Mouse (Mus musculus): ENCODE results near the gene Armc7. TPM values are rescaled to one million over a fixed set of nuclear protein-coding genes. Genes with fewer than 3 reads are reported as not detected.
A peak's percentile ranks its signal among the peaks of the same experiment; 100 is the strongest.

Armc7 gene
- total RNA-seq (2022), result 1 to 10 TPM; 1.0 to 1.8 (median 1.5) TPM

GRCm38 (mm10) chr11:115475025-115475757 is at the start of gene Armc7:
Gene Armc7, plus strand, starts transcription at chr11:115475667.
- peak; percentile 89 to 92 for DNase-seq (ENCODE audit: low spot score in 2 of 2)

GRCm38 (mm10) chr11:115425671-115426070 is 49.8 kb upstream of the Armc7 start:
- no peak for DNase-seq (ENCODE audit: low spot score in 2 of 2)

GRCm38 (mm10) chr11:115427482-115428331 is 47.8 kb upstream of the Armc7 start:
- DNase-seq (ENCODE audit: low spot score in 2 of 2), result peak; percentile 28 to 41

GRCm38 (mm10) chr11:115429307-115429706 is 46.2 kb upstream of the Armc7 start:
- no peak for DNase-seq (ENCODE audit: low spot score in 2 of 2)

- no peak for DNase-seq (ENCODE audit: low spot score in 2 of 2)
Measured at GRCm38 (mm10) chr11:115430561-115430960, 44.9 kb upstream of the Armc7 start.

- DNase-seq (ENCODE audit: low spot score in 2 of 2), result no peak
Measured at GRCm38 (mm10) chr11:115432814-115433213, 42.7 kb upstream of the Armc7 start.

GRCm38 (mm10) chr11:115433342-115433741 is 42.1 kb upstream of the Armc7 start:
- no peak for DNase-seq (ENCODE audit: low spot score in 2 of 2)

GRCm38 (mm10) chr11:115435596-115436337 is 39.7 kb upstream of the Armc7 start:
- DNase-seq (ENCODE audit: low spot score in 2 of 2), result no peak

- DNase-seq (ENCODE audit: low spot score in 2 of 2), result no peak
Measured at GRCm38 (mm10) chr11:115437571-115438122, 37.8 kb upstream of the Armc7 start.

GRCm38 (mm10) chr11:115439326-115439725 is 36.1 kb upstream of the Armc7 start:
- DNase-seq (ENCODE audit: low spot score in 2 of 2), result no peak

- no peak for DNase-seq (ENCODE audit: low spot score in 2 of 2)
Measured at GRCm38 (mm10) chr11:115439906-115440595, 35.4 kb upstream of the Armc7 start, which contains the start of gene Trim80. Gene Trim80, plus strand, starts transcription at chr11:115440545.

GRCm38 (mm10) chr11:115441417-115441816 is 34.0 kb upstream of the Armc7 start:
- DNase-seq (ENCODE audit: low spot score in 2 of 2), result no peak

GRCm38 (mm10) chr11:115446906-115447305 is 28.6 kb upstream of the Armc7 start:
- no peak for DNase-seq (ENCODE audit: low spot score in 2 of 2)

- no peak for DNase-seq (ENCODE audit: low spot score in 2 of 2)
Measured at GRCm38 (mm10) chr11:115447321-115447885, 28.1 kb upstream of the Armc7 start.

- no peak for DNase-seq (ENCODE audit: low spot score in 2 of 2)
Measured at GRCm38 (mm10) chr11:115448075-115448474, 27.4 kb upstream of the Armc7 start.

GRCm38 (mm10) chr11:115448998-115449397 is 26.5 kb upstream of the Armc7 start:
- DNase-seq (ENCODE audit: low spot score in 2 of 2), result no peak

GRCm38 (mm10) chr11:115450176-115450575 is 25.3 kb upstream of the Armc7 start:
- no peak for DNase-seq (ENCODE audit: low spot score in 2 of 2)

GRCm38 (mm10) chr11:115451781-115452241 is 23.7 kb upstream of the Armc7 start:
- no peak for DNase-seq (ENCODE audit: low spot score in 2 of 2)

- no peak for DNase-seq (ENCODE audit: low spot score in 2 of 2)
Measured at GRCm38 (mm10) chr11:115452281-115452860, 23.1 kb upstream of the Armc7 start.

GRCm38 (mm10) chr11:115453306-115453705 is 22.2 kb upstream of the Armc7 start:
- no peak for DNase-seq (ENCODE audit: low spot score in 2 of 2)
